Mouse (Mus musculus) heart, postnatal 36 days (tissue): ENCODE data around the gene Gm49721. TPM values are rescaled to one million over a fixed set of nuclear protein-coding genes. Genes with fewer than 3 reads are reported as not detected.
A peak's percentile ranks its signal among the peaks of the same experiment; 100 is the strongest.
"Not testable (repeated sequence)": the region's sequence is repeated elsewhere in the genome, so short reads cannot be mapped to it uniquely, and the experiment has no call there.

Source experiments
- DNase-seq, 2 experiments: peaks; one replicate each; pipeline ENCODE4 v3.0.0; 2021 to 2022
- intact Hi-C: fragments of 180-260 bp; cut with DNase I; formaldehyde crosslinking; loops from one replicate; pipeline ENCODE4 v1.15.1; 2025
- total RNA-seq, 2 experiments: library from RNA; stranded (reverse); gene quantifications; 2 replicates each; pipeline ENCODE4 v1.2.3; 2021

The Gm49721 gene
- total RNA-seq, 2 experiments from 2014 or later, result not detected

- DNase-seq, intact Hi-C loops: not testable (repeated sequence)
Measured at GRCm38 (mm10) chr17:6979380-6979779, 676 bp downstream of the Gm49721 start.

DNA sequence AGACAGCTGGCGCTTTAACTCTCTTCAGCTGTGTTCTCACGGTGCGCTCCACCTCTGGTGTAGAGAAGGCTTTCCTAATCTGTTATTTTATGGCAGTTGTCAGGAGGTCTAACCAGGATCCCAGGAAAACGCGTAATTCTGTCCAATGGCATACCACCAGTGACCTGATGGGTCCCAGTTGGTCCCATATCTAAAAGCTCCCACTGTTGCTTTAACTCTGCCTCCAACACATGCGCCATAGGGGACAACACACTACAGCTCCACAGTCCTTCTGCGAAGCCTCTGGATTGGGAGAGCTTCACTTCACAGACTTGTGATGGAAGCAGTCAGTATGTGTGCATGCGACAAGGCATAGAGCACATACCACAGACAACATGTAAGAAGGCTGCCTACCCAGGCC lies 1.4 kb downstream of the Gm49721 start:
- DNase-seq, intact Hi-C loops: not testable (repeated sequence)

- DNase-seq, intact Hi-C loops: not testable (repeated sequence)
Measured at GRCm38 (mm10) chr17:6986118-6986517, 7.4 kb downstream of the Gm49721 start.

GRCm38 (mm10) chr17:6995504-6995903 lies 16.8 kb downstream of the Gm49721 start:
- DNase-seq, intact Hi-C loops: not testable (repeated sequence)

GRCm38 (mm10) chr17:6996826-6997225 lies 18.1 kb downstream of the Gm49721 start:
- intact Hi-C loops, result not testable (repeated sequence)

DNA sequence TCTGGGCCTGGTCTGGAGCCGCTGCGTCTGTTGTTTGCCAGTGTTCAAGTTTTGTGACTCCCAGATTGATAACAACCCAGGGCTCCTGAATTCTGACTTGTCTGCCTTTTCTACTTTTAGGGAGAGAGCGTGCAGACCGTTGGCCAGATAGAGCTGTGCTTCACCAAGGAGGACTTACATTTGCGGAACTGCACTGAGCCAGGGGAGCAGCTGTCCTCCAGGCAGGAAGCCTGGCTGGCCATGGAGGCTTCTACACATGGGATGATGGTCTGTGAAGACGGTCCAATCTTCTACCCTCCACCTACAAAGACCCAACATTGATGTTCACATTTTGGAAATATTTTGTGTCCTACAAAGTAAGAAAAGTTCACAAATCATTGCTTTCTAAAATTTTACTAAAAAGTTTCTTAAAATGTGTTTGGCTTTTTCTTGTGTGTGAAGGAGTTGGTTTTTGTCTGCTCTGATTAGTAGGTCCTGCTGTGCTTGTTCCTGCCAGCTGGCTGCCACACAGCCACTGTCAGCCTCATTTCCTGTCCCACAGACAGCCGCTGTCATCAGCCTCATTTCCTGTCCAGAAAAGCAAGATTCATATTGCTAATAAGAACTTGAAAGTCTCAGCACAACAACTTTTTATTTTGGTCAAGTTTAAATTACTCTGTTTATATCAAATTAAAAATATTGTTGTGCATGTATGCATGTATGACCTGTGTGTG lies 19.2 kb downstream of the Gm49721 start:
- DNase-seq, intact Hi-C loops: not testable (repeated sequence)

More at GRCm38 (mm10) chr17:6996826-6997225, 18.1 kb downstream of the Gm49721 start:
- DNase-seq, result not testable (repeated sequence)

- intact Hi-C loops, DNase-seq: not testable (repeated sequence)
Measured at GRCm38 (mm10) chr17:7001790-7002585, 23.3 kb downstream of the Gm49721 start.

GRCm38 (mm10) chr17:7003392-7003791 lies 24.7 kb downstream of the Gm49721 start:
- intact Hi-C loops, DNase-seq: not testable (repeated sequence)

GRCm38 (mm10) chr17:7005646-7006045 lies 26.9 kb downstream of the Gm49721 start:
- intact Hi-C loops, DNase-seq: not testable (repeated sequence)

DNA sequence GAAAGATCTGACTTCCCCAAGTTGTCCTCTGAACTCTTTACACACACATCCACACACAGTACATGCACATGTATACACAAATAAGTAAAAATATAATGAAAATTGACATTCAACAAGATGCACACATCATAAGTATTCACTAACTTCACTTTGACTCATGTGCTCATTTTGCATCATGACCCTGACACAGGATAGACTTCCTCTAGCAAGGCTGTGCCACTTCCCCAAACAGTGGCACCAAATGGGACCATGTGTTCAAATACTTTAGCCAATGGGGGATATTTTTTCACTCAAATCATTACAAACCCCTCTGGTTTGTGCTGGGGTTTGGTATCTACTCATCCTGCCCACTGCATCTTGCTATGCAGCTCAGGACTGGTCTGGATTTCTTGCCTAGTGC lies 30.2 kb downstream of the Gm49721 start:
- intact Hi-C loops, DNase-seq: not testable (repeated sequence)

- DNase-seq, intact Hi-C loops: not testable (repeated sequence)
Measured at GRCm38 (mm10) chr17:7009440-7009839, 30.7 kb downstream of the Gm49721 start.

GRCm38 (mm10) chr17:7009901-7010300 lies 31.2 kb downstream of the Gm49721 start:
- intact Hi-C loops, DNase-seq: not testable (repeated sequence)

- DNase-seq, intact Hi-C loops: not testable (repeated sequence)
Measured at GRCm38 (mm10) chr17:7014190-7014589, 35.5 kb downstream of the Gm49721 start.

DNA sequence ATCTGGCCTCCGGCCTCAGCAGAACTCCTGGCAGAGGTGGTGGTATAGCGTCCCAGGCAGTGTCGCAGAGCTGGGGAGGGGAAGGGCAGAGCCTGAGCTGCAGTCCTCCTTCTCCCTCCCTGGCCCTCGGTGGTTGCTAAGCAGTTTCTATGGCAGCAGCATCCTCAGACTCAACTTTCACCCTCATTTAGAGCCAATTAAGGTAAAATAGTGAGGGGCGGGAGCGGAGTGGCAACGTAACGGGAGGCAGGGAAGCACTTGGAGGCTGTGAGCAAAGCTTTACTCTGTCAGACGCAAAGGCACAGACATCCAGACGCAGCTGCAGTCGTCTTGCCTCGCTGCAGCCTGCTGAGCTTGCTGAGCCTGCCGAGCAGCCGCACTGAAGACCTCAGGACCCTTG lies 46.6 kb downstream of the Gm49721 start, which contains the start of gene Gm1604a:
Gene Gm1604a (plus strand): TSS at position 312 of the 400 bp plus-strand sequence.
- DNase-seq, intact Hi-C loops: not testable (repeated sequence)

DNA sequence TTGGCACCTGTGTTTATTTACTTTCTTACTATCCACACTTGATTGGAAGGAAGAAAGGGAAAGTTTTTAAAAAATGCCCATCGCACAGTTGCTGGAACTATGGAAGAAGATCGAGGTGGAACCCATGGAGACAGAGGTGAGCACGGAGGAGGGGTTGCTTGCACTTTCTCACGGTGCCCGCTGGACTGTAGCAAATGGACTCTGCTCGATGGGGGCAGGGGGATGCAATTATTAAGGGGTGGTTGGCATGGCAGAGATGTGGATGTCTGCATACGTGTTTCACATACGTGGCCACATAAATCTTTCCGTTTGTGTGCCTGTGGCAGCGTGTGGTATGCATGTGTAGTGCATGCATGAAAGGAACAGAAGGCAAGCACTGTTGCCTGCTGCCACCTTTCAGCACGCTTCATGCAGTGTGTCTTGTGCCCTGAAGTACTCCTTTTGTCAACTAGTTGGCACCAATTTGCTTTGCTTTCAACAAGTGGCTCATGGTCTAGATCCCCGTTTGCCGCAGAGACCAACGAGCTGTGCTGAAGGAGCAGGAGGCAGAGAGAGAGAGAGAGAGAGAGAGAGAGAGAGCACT lies 47.2 kb downstream of the Gm49721 start:
- intact Hi-C loops, DNase-seq: not testable (repeated sequence)

DNA sequence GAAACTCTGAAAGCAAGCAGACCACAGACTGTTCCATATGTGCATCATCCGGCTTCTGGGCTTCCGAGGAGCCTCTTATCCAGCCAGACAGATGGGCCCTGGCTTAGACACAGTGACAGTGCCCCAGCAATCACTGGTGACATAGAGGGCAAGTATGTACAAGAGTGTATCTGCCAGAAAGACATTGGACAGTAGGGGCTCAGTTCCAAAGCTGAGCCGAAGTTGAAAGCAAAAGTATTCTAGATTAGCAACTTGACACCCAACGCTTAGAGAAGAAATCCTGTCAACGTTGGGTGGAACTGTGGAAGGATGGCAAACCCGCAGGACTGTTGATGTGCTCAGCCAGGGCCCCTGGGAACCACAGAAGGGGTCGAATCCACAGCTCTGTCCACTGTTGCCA lies 51.5 kb downstream of the Gm49721 start:
- peak in 1 of 2 experiments; percentile 5 for DNase-seq
- intact Hi-C loops, result not testable (repeated sequence)

DNA sequence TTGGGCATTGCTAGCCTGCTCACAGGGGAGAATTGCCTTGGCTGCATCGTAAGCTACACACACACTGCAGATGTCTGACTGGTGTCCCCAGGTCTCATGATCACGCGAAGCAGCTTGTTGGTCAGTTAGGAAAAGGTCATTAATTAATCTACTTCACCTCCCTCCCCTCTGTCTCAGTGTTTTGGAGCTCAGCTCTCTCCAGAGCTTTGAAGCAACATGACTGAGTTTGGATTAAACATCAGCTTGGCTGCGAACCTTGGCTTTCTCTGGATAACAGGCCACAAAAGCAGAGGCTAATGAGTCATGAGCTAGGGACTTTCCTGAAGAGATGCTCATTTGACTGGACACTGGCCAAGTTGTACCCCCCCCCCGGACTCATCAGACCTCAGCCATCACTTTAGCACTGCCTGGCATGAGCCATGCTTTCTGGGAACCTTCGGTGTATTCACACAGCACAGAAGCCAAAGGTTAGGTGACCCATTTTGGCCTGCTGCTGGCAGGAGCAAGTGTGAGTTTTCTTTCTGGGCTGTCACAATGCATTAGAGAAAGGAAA lies 52.0 kb downstream of the Gm49721 start:
- intact Hi-C loops, DNase-seq: not testable (repeated sequence)

- DNase-seq, intact Hi-C loops: not testable (repeated sequence)
Measured at GRCm38 (mm10) chr17:7033192-7034166, 54.8 kb downstream of the Gm49721 start.

DNA sequence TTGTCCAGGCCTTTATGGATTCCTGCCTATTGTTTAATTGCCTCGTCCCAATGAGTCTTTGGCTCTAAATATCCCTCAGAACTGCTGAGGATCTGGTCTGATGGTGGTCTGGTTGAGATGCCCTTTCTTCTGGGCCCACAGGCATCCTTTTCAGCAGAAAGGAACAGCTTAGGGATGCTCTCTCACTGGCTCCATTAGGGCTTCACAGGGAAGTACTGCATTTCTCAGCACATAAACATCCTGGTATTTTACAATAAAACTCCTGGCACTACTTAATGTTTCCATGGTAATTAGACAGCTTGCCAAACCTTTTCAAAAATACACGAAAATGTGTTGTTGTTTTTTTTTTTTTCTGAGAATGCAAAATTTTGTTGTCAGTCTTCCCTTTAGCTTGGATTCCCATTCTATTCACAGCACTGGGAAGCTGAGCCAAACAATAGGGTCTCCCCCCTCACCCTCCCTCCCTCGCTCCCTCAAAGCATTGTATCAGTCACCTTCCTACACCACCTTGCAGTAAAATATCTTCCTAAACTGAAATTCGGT lies 90.4 kb downstream of the Gm49721 start:
- DNase-seq, intact Hi-C loops: not testable (repeated sequence)
